Comparison of ENCODE assay signal across 8 mouse cellular contexts in genomic region chr7:30533941-30534632, GRCm38 (mm10). TPM values are rescaled to one million over a fixed set of nuclear protein-coding genes. Genes with fewer than 3 reads are reported as not detected.
DNase-seq lines count a peak whose midpoint lies in the region; ATAC-seq and TF ChIP-seq lines count a peak whose summit lies in the region.

No protein-coding gene starts in this region.

- no peaks in the 10 kb centered on the region for H3K9me3 ChIP-seq in forebrain, embryonic 15.5 days
- no peaks in the 10 kb centered on the region for H3K9me3 ChIP-seq in liver, embryonic 15.5 days (replicated peaks)
- H3K9me3 ChIP-seq in stomach, embryonic 16.5 days (replicated peaks; ENCODE audit: control insufficient read depth, low read length): no peaks in the 10 kb centered on the region

- H3K4me1 ChIP-seq in brown adipose tissue, adult 24 weeks (ENCODE audit: control insufficient read depth, insufficient read depth, insufficient read length, low read length): no peaks in the 10 kb centered on the region
- H3K4me1 ChIP-seq in forebrain, embryonic 15.5 days: peaks cover 38% of the 10 kb centered on the region
- peaks cover 41% of the 10 kb centered on the region for H3K4me1 ChIP-seq in liver, embryonic 15.5 days (replicated peaks)
- H3K4me1 ChIP-seq in stomach, embryonic 16.5 days (ENCODE audit: control insufficient read depth, insufficient read depth, low read length): peaks cover 9% of the 10 kb centered on the region

- peak overlapping the region; percentile 90 for H3K27ac ChIP-seq in layer of hippocampus, adult 2 months
- no peak overlapping the region for H3K27ac ChIP-seq in brown adipose tissue, adult 24 weeks (replicated peaks; ENCODE audit: low read depth, low read length)
- H3K27ac ChIP-seq in forebrain, embryonic 15.5 days (replicated peaks): peak overlapping the region; percentile 98
- H3K27ac ChIP-seq in liver, embryonic 15.5 days (replicated peaks): peak overlapping the region; percentile 85
- H3K27ac ChIP-seq in stomach, embryonic 16.5 days (ENCODE audit: low read length): no peak overlapping the region

- TF ChIP-seq CTCF in layer of hippocampus, adult 2 months (conservative IDR thresholded peaks at IDR 0.05): no peak

- no peak for DNase-seq in layer of hippocampus, adult 2 months (ENCODE audit: low spot score in 2 of 2)
- DNase-seq in layer of hippocampus, postnatal 36 days: no peak
- no peak for DNase-seq in frontal cortex, postnatal 25 days (ENCODE audit: low spot score in 2 of 2)
- no peak for DNase-seq in right cerebral cortex, postnatal 36 days (ENCODE audit: low spot score in 2 of 2)

- peak overlapping the region; percentile 75 for H3K4me3 ChIP-seq in layer of hippocampus, adult 2 months
- peak overlapping the region; percentile 70 for H3K4me3 ChIP-seq in brown adipose tissue, adult 24 weeks (ENCODE audit: insufficient read depth, low read depth, low read length)
- peak overlapping the region; percentile 91 for H3K4me3 ChIP-seq in forebrain, embryonic 15.5 days
- peak overlapping the region; percentile 84 for H3K4me3 ChIP-seq in liver, embryonic 15.5 days (replicated peaks)
- peak overlapping the region; percentile 78 for H3K4me3 ChIP-seq in stomach, embryonic 16.5 days (replicated peaks; ENCODE audit: low read length)

- WGBS in forebrain, embryonic 15.5 days: 2% methylated on average over 26 of the region's 26 CpGs
- WGBS in liver, embryonic 15.5 days (ENCODE audit: insufficient replicate concordance): 17% methylated on average over 26 of the region's 26 CpGs
- WGBS in stomach, embryonic 16.5 days: 9% methylated on average over 26 of the region's 26 CpGs

- no peaks in the 10 kb centered on the region for H3K27me3 ChIP-seq in forebrain, embryonic 15.5 days
- H3K27me3 ChIP-seq in liver, embryonic 15.5 days: peaks cover 7% of the 10 kb centered on the region; the same call in 1 of the 2 replicates
- no peaks in the 10 kb centered on the region for H3K27me3 ChIP-seq in stomach, embryonic 16.5 days (ENCODE audit: control insufficient read depth, insufficient read depth, low read length)

- peaks cover 33% of the 10 kb centered on the region for H3K36me3 ChIP-seq in forebrain, embryonic 15.5 days
- H3K36me3 ChIP-seq in liver, embryonic 15.5 days (replicated peaks): peaks cover 26% of the 10 kb centered on the region
- H3K36me3 ChIP-seq in stomach, embryonic 16.5 days (ENCODE audit: control insufficient read depth, insufficient read depth, low read length): peaks cover 11% of the 10 kb centered on the region; the same call in 1 of the 2 replicates

- peak overlapping the region; percentile 78 for H3K4me2 ChIP-seq in forebrain, embryonic 15.5 days (replicated peaks)
- peak overlapping the region; percentile 99 for H3K4me2 ChIP-seq in liver, embryonic 15.5 days
- peak overlapping the region; percentile 73 for H3K4me2 ChIP-seq in stomach, embryonic 16.5 days (ENCODE audit: low read depth, low read length)

- peak overlapping the region; percentile 94 for H3K9ac ChIP-seq in forebrain, embryonic 15.5 days (replicated peaks)
- H3K9ac ChIP-seq in liver, embryonic 15.5 days: peak overlapping the region; percentile 79
- H3K9ac ChIP-seq in stomach, embryonic 16.5 days (ENCODE audit: low read length): peak overlapping the region; percentile 80

- peak; percentile 48 for ATAC-seq in forebrain, embryonic 15.5 days (replicated peaks)
- no peak for ATAC-seq in liver, embryonic 15.5 days (ENCODE audit: insufficient read depth)
- ATAC-seq in stomach, embryonic 16.5 days (ENCODE audit: insufficient read depth, low FRiP score): peak; percentile 12

RNA-seq across cellular contexts. Expression of gene Arhgap33, which starts 0.8 kb away (rescaled TPM):
- 100 to 1,000 TPM; 101 to 119 TPM for total RNA-seq in layer of hippocampus, adult 2 months (2021)
- 100 to 1,000 TPM; 104 to 111 TPM for total RNA-seq in layer of hippocampus, postnatal 36 days (2021)
- polyA plus RNA-seq in brown adipose tissue, adult 24 weeks (2012; ENCODE audit: insufficient read depth, insufficient read length, missing spikeins): 0.40 TPM in 1 of 2 replicates, not detected in the other
- polyA plus RNA-seq in forebrain, embryonic 15.5 days (2015; fragmentation: Nextera tagmentation; extraction: Ambion mirVana): 115 and 121 TPM in 2 replicates
- polyA plus RNA-seq in liver, embryonic 15.5 days (2015; fragmentation: Nextera tagmentation; extraction: Ambion mirVana): 2.6 and 3.0 TPM in 2 replicates
- 5.6 and 5.7 TPM in 2 replicates for polyA plus RNA-seq in stomach, embryonic 16.5 days (2015; fragmentation: Nextera tagmentation; extraction: Ambion mirVana)

RNA-seq across cellular contexts. Expression of gene Hspb6, which starts 17.9 kb away (rescaled TPM):
- total RNA-seq in layer of hippocampus, adult 2 months (2021): 1 to 10 TPM; 2.7 to 4.8 TPM
- 1 to 10 TPM; 3.3 to 3.7 TPM for total RNA-seq in layer of hippocampus, postnatal 36 days (2021)
- polyA plus RNA-seq in brown adipose tissue, adult 24 weeks (2012; ENCODE audit: insufficient read depth, insufficient read length, missing spikeins): 49.1 and 64.2 TPM in 2 replicates
- polyA plus RNA-seq in forebrain, embryonic 15.5 days (2015; fragmentation: Nextera tagmentation; extraction: Ambion mirVana): 9.3 and 10.4 TPM in 2 replicates
- 4.9 and 5.3 TPM in 2 replicates for polyA plus RNA-seq in liver, embryonic 15.5 days (2015; fragmentation: Nextera tagmentation; extraction: Ambion mirVana)
- 69.8 and 72.4 TPM in 2 replicates for polyA plus RNA-seq in stomach, embryonic 16.5 days (2015; fragmentation: Nextera tagmentation; extraction: Ambion mirVana)

RNA-seq across cellular contexts. Expression of gene Proser3, which starts 18.0 kb away (rescaled TPM):
- 1 to 10 TPM; 4.0 to 4.1 TPM for total RNA-seq in layer of hippocampus, adult 2 months (2021)
- total RNA-seq in layer of hippocampus, postnatal 36 days (2021): 1 to 10 TPM; 5.7 to 6.9 TPM
- 0.95 and 4.2 TPM in 2 replicates for polyA plus RNA-seq in brown adipose tissue, adult 24 weeks (2012; ENCODE audit: insufficient read depth, insufficient read length, missing spikeins)
- polyA plus RNA-seq in forebrain, embryonic 15.5 days (2015; fragmentation: Nextera tagmentation; extraction: Ambion mirVana): 12.3 and 13.9 TPM in 2 replicates
- polyA plus RNA-seq in liver, embryonic 15.5 days (2015; fragmentation: Nextera tagmentation; extraction: Ambion mirVana): 2.0 and 2.7 TPM in 2 replicates
- polyA plus RNA-seq in stomach, embryonic 16.5 days (2015; fragmentation: Nextera tagmentation; extraction: Ambion mirVana): 10.3 and 12.6 TPM in 2 replicates

RNA-seq across cellular contexts. Expression of gene Lin37, which starts 25.6 kb away (rescaled TPM):
- 10 to 100 TPM; 45.5 to 47.6 TPM for total RNA-seq in layer of hippocampus, adult 2 months (2021)
- 10 to 100 TPM; 46.4 to 50.1 TPM for total RNA-seq in layer of hippocampus, postnatal 36 days (2021)
- polyA plus RNA-seq in brown adipose tissue, adult 24 weeks (2012; ENCODE audit: insufficient read depth, insufficient read length, missing spikeins): 19.5 and 23.1 TPM in 2 replicates
- polyA plus RNA-seq in forebrain, embryonic 15.5 days (2015; fragmentation: Nextera tagmentation; extraction: Ambion mirVana): 58.9 and 63.3 TPM in 2 replicates
- polyA plus RNA-seq in liver, embryonic 15.5 days (2015; fragmentation: Nextera tagmentation; extraction: Ambion mirVana): 23.4 and 26.1 TPM in 2 replicates
- polyA plus RNA-seq in stomach, embryonic 16.5 days (2015; fragmentation: Nextera tagmentation; extraction: Ambion mirVana): 53.8 and 58.5 TPM in 2 replicates

RNA-seq across cellular contexts. Expression of gene U2af1l4, which starts 29.0 kb away (rescaled TPM):
- total RNA-seq in layer of hippocampus, adult 2 months (2021): 10 to 100 TPM; 71.4 to 90.8 TPM
- 10 to 100 TPM; 69.0 to 72.2 TPM for total RNA-seq in layer of hippocampus, postnatal 36 days (2021)
- 59.1 and 65.5 TPM in 2 replicates for polyA plus RNA-seq in brown adipose tissue, adult 24 weeks (2012; ENCODE audit: insufficient read depth, insufficient read length, missing spikeins)
- 118 and 122 TPM in 2 replicates for polyA plus RNA-seq in forebrain, embryonic 15.5 days (2015; fragmentation: Nextera tagmentation; extraction: Ambion mirVana)
- polyA plus RNA-seq in liver, embryonic 15.5 days (2015; fragmentation: Nextera tagmentation; extraction: Ambion mirVana): 32.4 and 35.4 TPM in 2 replicates
- polyA plus RNA-seq in stomach, embryonic 16.5 days (2015; fragmentation: Nextera tagmentation; extraction: Ambion mirVana): 73.4 and 80.7 TPM in 2 replicates

Comparison
In these comparisons a context has a peak if more than half of its experiments do, and no peak if none do; other contexts are left out.
1. H3K27ac ChIP-seq: peak in layer of hippocampus, adult 2 months (single experiment), forebrain, embryonic 15.5 days (single experiment) and liver, embryonic 15.5 days (single experiment); none in brown adipose tissue, adult 24 weeks (single experiment) and stomach, embryonic 16.5 days (single experiment).
2. RNA of gene Arhgap33, which starts 0.8 kb away (polyA plus RNA-seq): 115 to 121 TPM in forebrain, embryonic 15.5 days; 5.6 to 5.7 TPM in stomach, embryonic 16.5 days, 2.6 to 3.0 TPM in liver, embryonic 15.5 days and 0.40 TPM in brown adipose tissue, adult 24 weeks; every median in the first group is over 10 times any median in the second.
3. Peak in every context shown above with its lines, with median percentiles within 50 percentile points of each other: H3K4me3 ChIP-seq, H3K4me2 ChIP-seq and H3K9ac ChIP-seq.